Mouse (Mus musculus) myocyte (in vitro differentiated cells): ENCODE measurements around the gene Rasgef1c.

Experiments used
- CEBPB ChIP-seq: IDR thresholded peaks from 2 replicates; pipeline ENCODE4 v1.6.1; 2011; ENCODE audit warnings: mild to moderate bottlenecking, moderate library complexity; ENCODE audit not compliant: poor library complexity, insufficient read depth, severe bottlenecking
- E2F4 ChIP-seq: IDR thresholded peaks from one replicate; pipeline ENCODE4 v1.6.1; 2011; ENCODE audit warnings: mild to moderate bottlenecking, control low read depth, moderate library complexity; ENCODE audit not compliant: insufficient read depth
- MAX ChIP-seq: IDR thresholded peaks from one replicate; pipeline ENCODE4 v1.6.1; 2011; ENCODE audit warnings: low read depth, mild to moderate bottlenecking, control low read depth
- MYOD1 ChIP-seq, 3 experiments: IDR thresholded peaks; one replicate each; pipeline ENCODE4 v1.6.1; 2011; ENCODE audit warnings: control low read depth in 2 of 3, low read depth in 2 of 3, mild to moderate bottlenecking in 2 of 3, moderate library complexity in 1 of 3; ENCODE audit not compliant: insufficient read length in 2 of 3, control insufficient read depth in 1 of 3
- MYOG ChIP-seq, 3 experiments: IDR thresholded peaks; one replicate each; pipeline ENCODE4 v1.6.1; 2011; ENCODE audit warnings: control low read depth in 2 of 3, low read depth in 2 of 3, mild to moderate bottlenecking in 2 of 3; ENCODE audit not compliant: insufficient read length in 2 of 3, control insufficient read depth in 1 of 3, insufficient read depth in 1 of 3
- POLR2A ChIP-seq: IDR thresholded peaks from one replicate; pipeline ENCODE4 v1.6.1; 2011; ENCODE audit warnings: low read depth, mild to moderate bottlenecking, control low read depth, moderate library complexity; ENCODE audit not compliant: insufficient read length
- POLR2AphosphoS2 ChIP-seq: IDR thresholded peaks from one replicate; pipeline ENCODE4 v1.6.1; 2011; ENCODE audit warnings: low read depth, control low read depth; ENCODE audit not compliant: insufficient read length
- REST ChIP-seq: IDR thresholded peaks from one replicate; pipeline ENCODE4 v1.6.1; 2011; ENCODE audit warnings: mild to moderate bottlenecking, control low read depth, moderate library complexity; ENCODE audit not compliant: insufficient read depth, insufficient read length
- SRF ChIP-seq: IDR thresholded peaks from one replicate; pipeline ENCODE4 v1.6.1; 2011; ENCODE audit warnings: low read depth; ENCODE audit not compliant: control insufficient read depth, insufficient read length
- TCF12 ChIP-seq: IDR thresholded peaks from one replicate; pipeline ENCODE4 v1.6.1; 2011; ENCODE audit warnings: mild to moderate bottlenecking, control low read depth; ENCODE audit not compliant: poor library complexity, insufficient read depth, severe bottlenecking
- TCF3 ChIP-seq: IDR thresholded peaks from one replicate; pipeline ENCODE4 v1.6.1; 2011; ENCODE audit warnings: low read depth, control low read depth; ENCODE audit not compliant: insufficient read length
- USF1 ChIP-seq: IDR thresholded peaks from one replicate; pipeline ENCODE4 v1.6.1; 2011; ENCODE audit warnings: low read depth, mild to moderate bottlenecking, control low read depth, moderate library complexity

DNA sequence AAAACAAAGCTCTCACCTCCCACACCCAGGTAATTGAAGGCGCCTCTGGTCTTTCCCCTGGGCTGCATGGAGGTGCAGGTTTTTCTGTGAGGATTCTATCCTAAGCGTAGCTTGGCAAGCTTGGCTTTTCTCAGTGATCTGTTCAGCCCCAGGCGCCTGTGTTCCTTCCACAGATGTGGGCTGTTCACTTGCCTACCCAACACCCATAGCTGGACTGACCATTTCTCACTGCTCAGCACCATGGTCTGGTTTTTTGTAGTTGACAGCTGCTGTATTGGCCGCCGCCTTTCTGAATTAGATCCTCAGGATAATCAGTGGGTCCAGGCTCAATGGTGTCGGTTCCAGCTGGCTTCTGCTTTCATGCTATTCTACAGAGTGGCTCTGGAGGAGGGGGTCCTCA, 26.0 kb downstream of the Rasgef1c start:
- TF ChIP-seq POLR2A (no peak), USF1 (no peak), REST (no peak), MYOD1 (IDR thresholded peaks at IDR 0.05; ENCODE audit: control insufficient read depth in 1 of 3, insufficient read length in 2 of 3, low read depth in 2 of 3) (no peak), MAX (no peak), E2F4 (no peak), CEBPB (no peak), TCF12 (no peak), POLR2AphosphoS2 (no peak), MYOG (IDR thresholded peaks at IDR 0.05; ENCODE audit: control insufficient read depth in 1 of 3, insufficient read depth in 1 of 3, insufficient read length in 2 of 3, low read depth in 2 of 3) (no peak), SRF (no peak), TCF3 (no peak)
